Mouse (Mus musculus) MEL (cell line): Measurements from ENCODE around the gene Spsb2. TPM values are rescaled to one million over a fixed set of nuclear protein-coding genes. Genes with fewer than 3 reads are reported as not detected.
A peak's percentile ranks its signal among the peaks of the same experiment; 100 is the strongest.

Source experiments
- DNase-seq: peaks from one replicate; pipeline ENCODE4 v3.0.0; 2011; ENCODE audit warnings: low read depth, low spot score
- H3K27ac ChIP-seq: 2 replicates; pipeline ENCODE4 v1.5.1; 2012; ENCODE audit warnings: low read depth, mild to moderate bottlenecking, control low read depth, low read length, moderate library complexity; ENCODE audit not compliant: control insufficient read depth
- H3K27me3 ChIP-seq, 2 experiments: fragments of 150-350 bp in 1 of 2; sonication (generic) in 1 of 2; 2 replicates each; pipeline ENCODE4 v1.6.1; 2012; ENCODE audit warnings: low read length in 2 of 2, mild to moderate bottlenecking in 2 of 2, improper control_type of control experiment in 1 of 2, moderate library complexity in 1 of 2; ENCODE audit not compliant: insufficient read depth in 2 of 2, control insufficient read depth in 1 of 2
- H3K36me3 ChIP-seq, 2 experiments: 2 replicates each; pipeline ENCODE4 v1.6.1; 2012 to 2014; ENCODE audit warnings: low read length in 2 of 2, improper control_type of control experiment in 1 of 2, inconsistent platforms in 1 of 2, mild to moderate bottlenecking in 1 of 2; ENCODE audit not compliant: insufficient read depth in 2 of 2, control insufficient read depth in 1 of 2
- H3K4me1 ChIP-seq, 2 experiments: fragments of 150-350 bp in 1 of 2; sonication (generic) in 1 of 2; 2 replicates each; pipeline ENCODE4 v1.6.1; 2012; ENCODE audit warnings: low read length in 2 of 2, improper control_type of control experiment in 1 of 2, mild to moderate bottlenecking in 1 of 2; ENCODE audit not compliant: insufficient read depth in 2 of 2, control insufficient read depth in 1 of 2
- H3K4me3 ChIP-seq, 2 experiments: fragments of 150-350 bp in 1 of 2; sonication (generic) in 1 of 2; 2 replicates each; pipeline ENCODE4 v1.5.1; 2012; ENCODE audit warnings: low read depth in 2 of 2, low read length in 2 of 2, mild to moderate bottlenecking in 2 of 2, moderate library complexity in 2 of 2, control low read depth in 1 of 2, improper control_type of control experiment in 1 of 2; ENCODE audit not compliant: control insufficient read depth in 1 of 2, insufficient read depth in 1 of 2
- H3K79me2 ChIP-seq: 2 replicates; pipeline ENCODE4 v1.6.1; 2012; ENCODE audit warnings: mild to moderate bottlenecking, low read length, moderate library complexity; ENCODE audit not compliant: control insufficient read depth, poor library complexity, insufficient read depth
- H3K9ac ChIP-seq: 2 replicates; pipeline ENCODE4 v1.6.1; 2012; ENCODE audit warnings: low read depth, mild to moderate bottlenecking, control low read depth, low read length, moderate library complexity; ENCODE audit not compliant: control insufficient read depth, poor library complexity, severe bottlenecking
- H3K9me3 ChIP-seq: fragments of 150-350 bp; sonication (generic); replicated peaks from 2 replicates; pipeline ENCODE4 v1.6.1; 2012; ENCODE audit warnings: mild to moderate bottlenecking, low read length, improper control_type of control experiment, moderate library complexity; ENCODE audit not compliant: insufficient read depth
- BHLHE40 ChIP-seq: IDR thresholded peaks from 2 replicates; pipeline ENCODE4 v1.6.1; 2012; ENCODE audit warnings: low read depth, mild to moderate bottlenecking, inconsistent platforms, low read length, improper control_type of control experiment, borderline replicate concordance
- CHD1 ChIP-seq: IDR thresholded peaks from 2 replicates; pipeline ENCODE4 v1.6.1; 2012; ENCODE audit warnings: low read depth, mild to moderate bottlenecking, inconsistent platforms, low read length, improper control_type of control experiment
- CHD2 ChIP-seq: IDR thresholded peaks from 2 replicates; pipeline ENCODE4 v1.6.1; 2011; ENCODE audit warnings: low read length, improper control_type of control experiment
- CTCF ChIP-seq, 3 experiments: IDR thresholded peaks in 2 of 3; conservative IDR thresholded peaks in 1 of 3; 2 replicates each; pipeline ENCODE4 v1.5.1; 2011 to 2012; ENCODE audit warnings: low read length in 3 of 3, low read depth in 2 of 3, mild to moderate bottlenecking in 2 of 3, improper control_type of control experiment in 1 of 3, inconsistent platforms in 1 of 3, mixed read lengths in 1 of 3, moderate library complexity in 1 of 3; ENCODE audit not compliant: control insufficient read depth in 1 of 3, insufficient read depth in 1 of 3, poor library complexity in 1 of 3, severe bottlenecking in 1 of 3
- E2F4 ChIP-seq: IDR thresholded peaks from 2 replicates; pipeline ENCODE4 v1.6.1; 2011; ENCODE audit warnings: low read depth, low read length, improper control_type of control experiment, borderline replicate concordance
- ELF1 ChIP-seq: IDR thresholded peaks from 2 replicates; pipeline ENCODE4 v1.6.1; 2014; ENCODE audit warnings: low read depth, mild to moderate bottlenecking, inconsistent platforms, low read length, improper control_type of control experiment, moderate library complexity
- EP300 ChIP-seq, 2 experiments: IDR thresholded peaks; 2 replicates each; pipeline ENCODE4 v1.6.1; 2011; ENCODE audit warnings: improper control_type of control experiment in 2 of 2, low read length in 2 of 2, low read depth in 1 of 2, mild to moderate bottlenecking in 1 of 2
- ETS1 ChIP-seq: IDR thresholded peaks from 2 replicates; pipeline ENCODE4 v1.6.1; 2012; ENCODE audit warnings: low read depth, mild to moderate bottlenecking, inconsistent platforms, low read length, improper control_type of control experiment, moderate library complexity
- GABPA ChIP-seq: IDR thresholded peaks from 2 replicates; pipeline ENCODE4 v1.6.1; 2012; ENCODE audit warnings: low read depth, mild to moderate bottlenecking, inconsistent platforms, low read length, improper control_type of control experiment, moderate library complexity
- GATA1 ChIP-seq: IDR thresholded peaks from 2 replicates; pipeline ENCODE4 v1.6.1; 2011; ENCODE audit warnings: low read depth, low read length, improper control_type of control experiment
- HCFC1 ChIP-seq: IDR thresholded peaks from 2 replicates; pipeline ENCODE4 v1.6.1; 2012; ENCODE audit warnings: low read depth, mild to moderate bottlenecking, inconsistent platforms, low read length, improper control_type of control experiment, moderate library complexity
- JUND ChIP-seq: IDR thresholded peaks from 2 replicates; pipeline ENCODE4 v1.6.1; 2011; ENCODE audit warnings: low read depth, mild to moderate bottlenecking, improper control_type of control experiment, low read length
- KAT2A ChIP-seq: conservative IDR thresholded peaks from 2 replicates; pipeline ENCODE4 v1.6.1; 2012; ENCODE audit warnings: low read depth, low read length, improper control_type of control experiment, inconsistent platforms
- MAFK ChIP-seq: IDR thresholded peaks from 2 replicates; pipeline ENCODE4 v1.6.1; 2011; ENCODE audit warnings: low read depth, mild to moderate bottlenecking, low read length, improper control_type of control experiment, borderline replicate concordance
- MAX ChIP-seq: IDR thresholded peaks from 2 replicates; pipeline ENCODE4 v1.6.1; 2011; ENCODE audit warnings: low read length, improper control_type of control experiment
- MAZ ChIP-seq: IDR thresholded peaks from 2 replicates; pipeline ENCODE4 v1.6.1; 2012; ENCODE audit warnings: low read depth, mild to moderate bottlenecking, inconsistent platforms, low read length, improper control_type of control experiment
- MEF2A ChIP-seq: IDR thresholded peaks from 2 replicates; pipeline ENCODE4 v1.6.1; 2014; ENCODE audit warnings: low read depth, mild to moderate bottlenecking, inconsistent platforms, low read length, improper control_type of control experiment; ENCODE audit not compliant: poor library complexity, insufficient replicate concordance, severe bottlenecking; ENCODE audit errors: extremely low read depth
- MXI1 ChIP-seq: IDR thresholded peaks from 2 replicates; pipeline ENCODE4 v1.6.1; 2011; ENCODE audit warnings: mild to moderate bottlenecking, low read depth, low read length, improper control_type of control experiment
- MYB ChIP-seq: IDR thresholded peaks from 2 replicates; pipeline ENCODE4 v1.6.1; 2011; ENCODE audit warnings: mild to moderate bottlenecking, low read depth, low read length, improper control_type of control experiment
- MYC ChIP-seq: IDR thresholded peaks from 2 replicates; pipeline ENCODE4 v1.6.1; 2011; ENCODE audit warnings: low read depth, mild to moderate bottlenecking, low read length, improper control_type of control experiment, moderate library complexity
- NELFE ChIP-seq: IDR thresholded peaks from 2 replicates; pipeline ENCODE4 v1.6.1; 2011; ENCODE audit warnings: low read depth, low read length, improper control_type of control experiment
- NRF1 ChIP-seq: IDR thresholded peaks from 2 replicates; pipeline ENCODE4 v1.6.1; 2014; ENCODE audit warnings: low read depth, mild to moderate bottlenecking, inconsistent platforms, low read length, improper control_type of control experiment, moderate library complexity; ENCODE audit not compliant: poor library complexity, insufficient read depth, severe bottlenecking
- POLR2A ChIP-seq, 2 experiments: IDR thresholded peaks; 2 replicates each; pipeline ENCODE4 v1.6.1; 2011 to 2012; ENCODE audit warnings: low read length in 2 of 2, mild to moderate bottlenecking in 2 of 2, control low read depth in 1 of 2, improper control_type of control experiment in 1 of 2, low read depth in 1 of 2, moderate library complexity in 1 of 2; ENCODE audit not compliant: control insufficient read depth in 1 of 2, insufficient read depth in 1 of 2, poor library complexity in 1 of 2
- POLR2AphosphoS2 ChIP-seq: IDR thresholded peaks from 2 replicates; pipeline ENCODE4 v1.6.1; 2011; ENCODE audit warnings: low read length, improper control_type of control experiment
- POLR2AphosphoS5 ChIP-seq: IDR thresholded peaks from 2 replicates; pipeline ENCODE4 v1.6.1; 2012; ENCODE audit warnings: low read depth, borderline replicate concordance, mild to moderate bottlenecking, inconsistent platforms, low read length, moderate library complexity, mixed read lengths
- RAD21 ChIP-seq: IDR thresholded peaks from 2 replicates; pipeline ENCODE4 v1.6.1; 2011; ENCODE audit warnings: mild to moderate bottlenecking, low read depth, low read length, improper control_type of control experiment
- SIN3A ChIP-seq: IDR thresholded peaks from 2 replicates; pipeline ENCODE4 v1.6.1; 2012; ENCODE audit warnings: low read length, improper control_type of control experiment, inconsistent platforms
- TAL1 ChIP-seq: IDR thresholded peaks from 2 replicates; pipeline ENCODE4 v1.6.1; 2012; ENCODE audit warnings: mild to moderate bottlenecking, inconsistent platforms, low read length, moderate library complexity, mixed read lengths
- TBP ChIP-seq: IDR thresholded peaks from 2 replicates; pipeline ENCODE4 v1.8.0; 2011; ENCODE audit warnings: low read depth, low read length, improper control_type of control experiment
- UBTF ChIP-seq: IDR thresholded peaks from 2 replicates; pipeline ENCODE4 v1.6.1; 2012; ENCODE audit warnings: low read depth, mild to moderate bottlenecking, inconsistent platforms, low read length, improper control_type of control experiment, moderate library complexity, borderline replicate concordance; ENCODE audit not compliant: insufficient read depth
- USF1 ChIP-seq: IDR thresholded peaks from 2 replicates; pipeline ENCODE4 v1.6.1; 2014; ENCODE audit warnings: low read depth, mild to moderate bottlenecking, inconsistent platforms, low read length, improper control_type of control experiment, moderate library complexity
- USF2 ChIP-seq, 2 experiments: IDR thresholded peaks; 2 replicates each; pipeline ENCODE4 v1.6.1; 2011 to 2012; ENCODE audit warnings: improper control_type of control experiment in 2 of 2, low read length in 2 of 2, borderline replicate concordance in 1 of 2, inconsistent platforms in 1 of 2, low read depth in 1 of 2, mild to moderate bottlenecking in 1 of 2; ENCODE audit not compliant: insufficient read depth in 1 of 2
- ZC3H11A ChIP-seq: IDR thresholded peaks from 2 replicates; pipeline ENCODE4 v1.6.1; 2012; ENCODE audit warnings: low read depth, mild to moderate bottlenecking, inconsistent platforms, low read length, improper control_type of control experiment
- ZKSCAN1 ChIP-seq: IDR thresholded peaks from 2 replicates; pipeline ENCODE4 v1.6.1; 2012; ENCODE audit warnings: low read depth, mild to moderate bottlenecking, inconsistent platforms, low read length, improper control_type of control experiment, moderate library complexity
- ZMIZ1 ChIP-seq: IDR thresholded peaks from 2 replicates; pipeline ENCODE4 v1.6.1; 2012; ENCODE audit warnings: low read depth, mild to moderate bottlenecking, inconsistent platforms, low read length, improper control_type of control experiment, moderate library complexity
- ZNF384 ChIP-seq: IDR thresholded peaks from 2 replicates; pipeline ENCODE4 v1.6.1; 2012; ENCODE audit warnings: low read depth, mild to moderate bottlenecking, inconsistent platforms, low read length, improper control_type of control experiment
- polyA plus RNA-seq, 2 experiments: library from polyadenylated mRNA; stranded (reverse) in 1 of 2; unstranded in 1 of 2; fragments of >175 nt in 1 of 2; fragments of >200 nt in 1 of 2; gene quantifications; 2 replicates each; pipeline versions ENCODE4 v1.2.1 to v1.2.4; 2012; ENCODE audit warnings: low replicate concordance in 2 of 2, low read depth in 1 of 2; ENCODE audit not compliant: insufficient read length in 2 of 2, insufficient read depth in 1 of 2, missing spikeins in 1 of 2
- total RNA-seq: library from RNA; depleted of rRNA; stranded (reverse); fragments of 300-350 nt; gene quantifications from 2 replicates; pipeline ENCODE4 v1.2.3, GENCODE M21; 2012; rRNA removed

Gene Spsb2
- total RNA-seq (5.2 and 7.3 TPM in 2 replicates), polyA plus RNA-seq (1 to 10 TPM in 1 of 2 experiments, not detected in 1; 7.7 TPM)

GRCm38 (mm10) chr6:124808358-124809012 lies at the start of gene Spsb2:
Spsb2 (plus strand) TSS chr6:124808661.
- H3K9ac ChIP-seq, result peak within 1 kb of the TSS; percentile 81
- DNase-seq, result peak; percentile 67
- H3K4me1 ChIP-seq, result peaks cover 0 to 36% of the 10 kb centered on the region in 2 experiments; a peak in 3 of 4 replicates
- H3K27ac ChIP-seq, result peak within 1 kb of the TSS; percentile 78
- peaks cover 4 to 14% of the 10 kb centered on the region in 2 experiments for H3K36me3 ChIP-seq
- no peaks in the 10 kb centered on the region for H3K9me3 ChIP-seq
- H3K4me3 ChIP-seq, result peak within 1 kb of the TSS; percentile 78 to 95
- H3K27me3 ChIP-seq, result no peaks in the 10 kb centered on the region
- H3K79me2 ChIP-seq, result peaks cover 15% of the 10 kb centered on the region
- no peak for TF ChIP-seq JUND
- no peak for TF ChIP-seq UBTF
- peak; percentile 26; the same call in 1 of the 2 replicates for TF ChIP-seq MXI1
- TF ChIP-seq USF2 (IDR thresholded peaks at IDR 0.05; ENCODE audit: borderline replicate concordance in 1 of 2, insufficient read depth in 1 of 2, low read depth in 1 of 2, low read length in 2 of 2), result no peak
- TF ChIP-seq CHD2, result no peak
- TF ChIP-seq ZC3H11A, result no peak
- TF ChIP-seq KAT2A, result no peak
- no peak for TF ChIP-seq MAZ
- peak; percentile 41 for TF ChIP-seq NELFE
- TF ChIP-seq HCFC1, result no peak
- TF ChIP-seq TAL1, result peak; percentile 33; the same call in 1 of the 2 replicates
- no peak for TF ChIP-seq MAX
- TF ChIP-seq POLR2AphosphoS2, result no peak
- no peak; the same call in none of the 2 replicates for TF ChIP-seq ZMIZ1
- TF ChIP-seq POLR2AphosphoS5, result no peak
- peak; percentile 32; the same call in 1 of the 2 replicates for TF ChIP-seq ETS1
- TF ChIP-seq POLR2A (IDR thresholded peaks at IDR 0.05; ENCODE audit: control insufficient read depth in 1 of 2, insufficient read depth in 1 of 2, low read depth in 1 of 2, low read length in 2 of 2, poor library complexity in 1 of 2), result peak; percentile 22 to 68; a peak in 2 of 4 replicates
- peak; percentile 71 for TF ChIP-seq ELF1
- no peak for TF ChIP-seq MYB
- TF ChIP-seq NRF1, result no peak
- TF ChIP-seq GATA1, result no peak
- no peak for TF ChIP-seq TBP
- TF ChIP-seq SIN3A, result peak; percentile 74
- TF ChIP-seq USF1, result no peak
- TF ChIP-seq CHD1, result no peak
- no peak for TF ChIP-seq EP300 (IDR thresholded peaks at IDR 0.05; ENCODE audit: low read depth in 1 of 2, low read length in 2 of 2)
- TF ChIP-seq RAD21, result no peak
- no peak for TF ChIP-seq GABPA
- TF ChIP-seq ZNF384, result no peak
- TF ChIP-seq MYC, result no peak
- no peak for TF ChIP-seq ZKSCAN1
- TF ChIP-seq MEF2A, result no peak
- no peak for TF ChIP-seq E2F4
- no peak for TF ChIP-seq CTCF (IDR thresholded peaks at IDR 0.05 in 2 of 3, conservative IDR thresholded peaks at IDR 0.05 in 1 of 3; ENCODE audit: control insufficient read depth in 1 of 3, insufficient read depth in 1 of 3, low read depth in 2 of 3, low read length in 3 of 3, poor library complexity in 1 of 3, severe bottlenecking in 1 of 3)
- no peak for TF ChIP-seq MAFK
- no peak for TF ChIP-seq BHLHE40
